Mouse (Mus musculus) activated CD4-positive, CD25-positive, alpha-beta regulatory T cell, adult 4 months (primary cell): ENCODE data around the gene Gm3415. TPM values are rescaled to one million over a fixed set of nuclear protein-coding genes. Genes with fewer than 3 reads are reported as not detected.
"Not testable (repeated sequence)": the region's sequence is repeated elsewhere in the genome, so short reads cannot be mapped to it uniquely, and the experiment has no call there.

Source experiments
- ATAC-seq: one replicate; pipeline ENCODE4 v1.8.0; 2017
- polyA plus RNA-seq, 2 experiments: library from polyadenylated mRNA; unstranded; fragments of 100-300 nt; shearing (Covaris generic); gene quantifications; one replicate each; pipeline ENCODE4 v1.2.1; 2017

The Gm3415 gene
- not detected for polyA plus RNA-seq

- not testable (repeated sequence) for ATAC-seq
These were observed at the start of gene Gm3415 for GRCm38 (mm10) chr5:146555836-146556235. TSS of gene Gm3415 (plus strand) at chr5:146556136.

GRCm38 (mm10) chr5:146513823-146514222 is 42.1 kb upstream of the Gm3415 start, which contains the start of gene Gm3402:
TSS of gene Gm3402 (plus strand) at chr5:146514123.
- not testable (repeated sequence) for ATAC-seq

DNA sequence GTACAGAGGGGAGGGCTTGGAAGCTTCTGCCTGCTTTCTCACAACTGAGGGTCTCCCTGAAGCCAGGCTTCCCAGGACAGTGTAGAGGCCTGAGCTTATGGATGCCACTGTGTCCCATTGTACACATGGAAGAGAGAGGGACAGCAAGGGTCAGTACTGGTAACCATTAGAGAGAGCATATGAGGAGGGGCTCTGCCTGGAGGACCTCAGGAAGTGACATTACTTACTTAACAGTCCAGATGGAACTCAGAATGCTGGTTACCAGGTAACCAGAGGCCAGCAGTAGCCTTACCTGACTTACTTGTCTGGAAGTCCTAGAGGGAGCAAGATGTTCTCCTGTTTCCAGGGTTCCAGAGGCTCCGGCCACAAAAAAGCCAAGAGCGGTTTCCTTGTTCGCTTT is 30.4 kb upstream of the Gm3415 start, which contains the start of gene Gm3404:
Gene Gm3404 (plus strand): TSS at position 301 of the 400 bp plus-strand sequence.
- ATAC-seq: not testable (repeated sequence)

DNA sequence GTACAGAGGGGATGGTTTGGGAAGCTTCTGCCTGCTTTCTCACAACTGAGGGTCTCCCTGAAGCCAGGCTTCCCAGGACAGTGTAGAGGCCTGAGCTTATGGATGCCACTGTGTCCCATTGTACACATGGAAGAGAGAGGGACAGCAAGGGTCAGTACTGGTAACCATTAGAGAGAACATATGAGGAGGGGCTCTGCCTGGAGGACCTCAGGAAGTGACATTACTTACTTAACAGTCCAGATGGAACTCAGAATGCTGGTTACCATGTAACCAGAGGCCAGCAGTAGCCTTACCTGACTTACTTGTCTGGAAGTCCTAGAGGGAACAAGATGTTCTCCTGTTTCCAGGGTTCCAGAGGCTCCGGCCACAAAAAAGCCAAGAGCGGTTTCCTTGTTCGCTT is 18.6 kb upstream of the Gm3415 start, which contains the start of gene Gm3409:
Gene Gm3409 (plus strand): TSS at position 301 of the 400 bp plus-strand sequence.
- ATAC-seq: not testable (repeated sequence)

- no peak for ATAC-seq
These were observed 8.3 kb downstream of the Gm3415 start for GRCm38 (mm10) chr5:146564259-146564658.

DNA sequence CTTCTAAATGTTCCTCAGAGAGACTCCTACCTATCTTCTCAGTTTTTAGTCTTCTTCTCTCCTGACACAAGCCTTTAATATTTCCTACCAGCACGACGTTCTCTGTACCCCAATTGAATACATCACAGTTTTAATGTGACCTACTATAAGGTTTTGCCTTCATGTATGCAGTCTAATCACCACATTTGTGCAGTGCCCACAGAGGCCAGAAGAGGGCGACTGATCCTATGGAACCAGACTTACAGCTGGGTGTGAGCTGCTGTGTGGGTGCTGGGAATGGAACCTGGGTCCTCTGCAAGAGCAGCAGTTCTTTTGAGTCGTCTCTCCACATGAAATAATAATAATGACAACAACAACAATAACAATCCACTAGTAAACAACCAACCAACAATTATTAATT is 11.1 kb downstream of the Gm3415 start:
- ATAC-seq: no peak

- not testable (repeated sequence) for ATAC-seq
These were observed 14.2 kb downstream of the Gm3415 start for GRCm38 (mm10) chr5:146570179-146570578.

DNA sequence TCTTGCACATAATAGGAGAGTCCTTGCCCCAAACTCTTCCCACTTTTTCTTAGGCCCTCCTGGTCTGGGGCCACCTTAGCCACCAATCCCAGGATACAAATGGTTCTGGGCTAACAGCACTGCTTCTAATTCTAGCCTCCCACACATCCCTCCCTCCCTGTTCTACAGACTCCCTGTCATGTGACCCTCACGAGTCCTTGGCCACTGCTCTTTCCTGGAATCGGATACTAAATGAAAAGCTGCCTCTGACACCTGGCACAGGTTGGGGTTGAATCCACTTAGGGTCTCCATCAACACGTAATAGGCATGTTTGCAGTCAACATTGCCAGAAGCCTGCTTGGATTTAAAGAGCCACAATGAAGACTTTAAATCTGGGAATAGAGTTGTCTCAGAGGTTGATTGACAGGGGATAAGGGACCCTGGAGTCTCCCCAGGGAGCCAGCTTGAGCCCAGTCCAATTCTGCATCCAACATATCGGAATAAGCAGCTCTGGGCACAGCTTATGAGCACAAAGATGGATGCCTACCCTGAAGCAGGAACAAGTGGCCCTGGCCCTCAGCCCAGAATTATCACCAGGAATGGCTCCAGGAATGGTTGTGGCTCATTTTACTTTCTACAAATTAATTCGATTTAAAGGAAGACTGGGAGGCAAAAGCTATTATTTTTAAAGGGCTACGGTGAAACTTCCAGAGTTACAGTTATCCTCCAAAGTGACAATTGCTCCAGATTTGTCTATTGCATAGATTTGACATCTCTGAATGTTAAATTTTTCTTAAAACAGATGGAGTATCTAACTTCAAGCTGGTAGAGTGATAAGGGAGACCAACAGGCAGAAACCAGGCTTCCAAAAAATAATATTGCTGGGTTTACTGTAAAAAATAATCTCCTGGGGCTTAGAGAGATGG is 16.1 kb downstream of the Gm3415 start:
- ATAC-seq: not testable (repeated sequence)

DNA sequence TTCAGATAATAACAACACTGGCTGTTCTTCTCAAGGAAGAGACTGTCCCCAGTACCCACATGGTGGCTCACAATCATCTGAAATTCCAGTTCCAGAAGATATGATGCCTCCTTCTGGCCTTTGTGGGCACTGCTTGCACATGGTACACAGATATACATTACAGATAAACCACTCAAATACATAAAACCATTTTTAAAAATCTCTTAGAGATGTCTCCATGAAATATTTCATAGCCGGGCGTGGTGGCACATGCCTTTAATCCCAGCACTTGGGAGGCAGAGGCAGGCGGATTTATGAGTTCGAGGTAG is 16.8 kb downstream of the Gm3415 start:
- ATAC-seq: not testable (repeated sequence)

DNA sequence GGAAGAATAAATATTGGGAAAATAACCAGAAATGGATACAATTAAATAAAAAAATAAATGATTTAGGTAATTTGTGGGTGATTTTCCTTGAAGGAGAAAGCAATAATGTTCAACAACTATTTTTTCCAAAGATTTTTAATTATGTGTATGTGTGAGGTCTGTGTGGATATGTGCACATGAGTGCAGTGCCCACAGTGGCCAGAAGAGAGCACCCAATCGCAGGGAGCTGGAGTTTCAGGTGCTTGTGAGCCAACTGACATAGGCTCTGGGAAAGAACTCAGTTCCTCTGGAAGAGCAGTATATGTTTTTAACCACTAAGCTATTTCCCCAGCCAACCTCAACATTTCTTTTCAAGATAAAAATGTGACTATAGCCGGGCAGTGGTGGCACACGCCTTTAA is 20.7 kb downstream of the Gm3415 start:
- no peak for ATAC-seq

DNA sequence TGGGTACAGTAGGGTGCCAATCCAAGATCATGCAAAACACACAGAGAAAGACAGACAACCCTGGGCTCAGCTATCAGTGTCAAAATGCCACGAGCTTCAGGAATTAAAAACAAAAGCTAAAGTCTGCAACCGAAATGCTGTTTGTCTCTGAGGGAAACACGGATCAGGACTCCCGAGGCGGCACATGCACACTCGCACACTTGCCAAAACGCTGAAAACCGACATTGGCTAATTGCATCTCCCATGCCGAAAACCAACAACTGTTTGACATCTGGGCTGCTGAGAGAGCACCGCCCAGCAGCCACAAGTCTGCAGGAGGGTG is 28.2 kb downstream of the Gm3415 start:
- ATAC-seq: no peak

GRCm38 (mm10) chr5:146584478-146585306 is 28.8 kb downstream of the Gm3415 start, which contains the start of gene Gpr12:
TSS of gene Gpr12 (minus strand) at chr5:146585239.
- no peak for ATAC-seq

GRCm38 (mm10) chr5:146585307-146585651 is 29.3 kb downstream of the Gm3415 start:
- ATAC-seq: no peak

DNA sequence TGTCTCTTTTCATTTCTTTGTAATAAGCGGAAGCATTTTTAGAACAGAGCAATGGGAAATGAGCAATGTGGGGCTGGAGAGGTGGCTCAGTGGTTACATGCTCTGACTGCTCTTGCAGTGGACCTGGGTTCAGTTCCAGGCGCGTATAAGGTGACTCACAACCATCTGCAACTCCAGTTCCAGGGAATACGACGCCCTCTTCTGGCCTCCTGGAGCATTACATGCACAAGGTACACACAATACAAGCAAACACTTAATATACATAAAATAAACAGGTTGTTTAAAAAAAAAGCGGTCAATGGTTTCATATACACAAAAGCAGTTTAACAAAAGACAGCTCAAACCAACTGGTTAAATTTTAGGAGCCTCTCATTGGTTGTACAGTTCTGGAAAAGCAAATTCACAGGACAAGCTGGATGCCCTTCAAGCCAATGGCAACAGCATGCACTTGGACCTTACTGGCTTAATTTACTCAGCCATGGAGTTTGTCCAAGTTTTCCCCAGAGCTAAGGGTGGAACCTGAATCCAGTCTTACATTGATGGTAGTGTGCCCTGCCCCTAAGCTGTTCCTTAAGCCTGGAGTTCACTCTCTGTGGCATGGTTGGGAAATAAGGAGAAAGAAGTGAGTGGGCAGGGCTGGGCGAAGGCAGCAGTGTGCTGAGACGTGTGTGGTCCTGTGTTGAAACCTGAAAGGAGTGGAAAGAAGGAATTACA is 30.6 kb downstream of the Gm3415 start:
- no peak for ATAC-seq

- ATAC-seq: no peak
These were observed 35.1 kb downstream of the Gm3415 start for GRCm38 (mm10) chr5:146590987-146591386.

- no peak for ATAC-seq
These were observed 35.7 kb downstream of the Gm3415 start for GRCm38 (mm10) chr5:146591636-146592035.

DNA sequence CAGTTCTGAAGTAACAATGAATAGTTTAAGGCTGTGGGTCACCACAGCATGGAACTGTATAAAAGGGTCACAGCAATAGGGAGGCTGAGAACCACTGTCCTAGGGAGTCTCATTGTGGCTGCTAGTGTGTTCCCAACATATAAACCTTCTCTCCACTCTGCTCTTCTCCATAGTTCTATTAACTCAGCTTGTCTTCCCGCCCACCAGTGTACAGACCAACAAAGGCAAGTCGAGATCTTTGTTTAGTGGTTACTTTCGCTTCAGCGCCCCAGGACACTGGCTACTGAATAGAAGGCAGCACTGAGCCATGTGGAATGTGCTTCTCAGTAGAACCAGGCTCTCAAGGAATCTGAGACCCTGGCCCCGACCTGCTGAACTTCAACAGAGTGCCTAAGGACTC is 36.6 kb downstream of the Gm3415 start:
- ATAC-seq: no peak

GRCm38 (mm10) chr5:146596612-146597502 is 40.9 kb downstream of the Gm3415 start:
- ATAC-seq: no peak

DNA sequence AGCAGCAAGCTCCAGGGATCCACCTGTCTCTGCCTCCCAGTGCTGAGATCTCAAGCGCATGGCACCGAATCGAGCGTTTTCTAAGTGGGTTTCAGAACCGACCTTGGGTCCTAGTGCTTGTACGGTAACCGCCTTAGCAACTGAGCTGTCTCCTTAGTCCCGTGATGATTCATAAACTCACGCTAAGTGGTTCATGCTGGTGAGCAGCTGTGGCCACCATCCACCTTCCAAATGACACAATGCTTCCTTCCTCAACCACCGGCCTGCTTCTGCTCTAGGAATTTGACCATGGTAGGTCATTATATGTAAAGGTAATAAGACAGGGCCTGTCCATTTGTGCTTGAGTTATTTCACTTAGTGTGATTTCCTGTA is 41.6 kb downstream of the Gm3415 start:
- no peak for ATAC-seq

DNA sequence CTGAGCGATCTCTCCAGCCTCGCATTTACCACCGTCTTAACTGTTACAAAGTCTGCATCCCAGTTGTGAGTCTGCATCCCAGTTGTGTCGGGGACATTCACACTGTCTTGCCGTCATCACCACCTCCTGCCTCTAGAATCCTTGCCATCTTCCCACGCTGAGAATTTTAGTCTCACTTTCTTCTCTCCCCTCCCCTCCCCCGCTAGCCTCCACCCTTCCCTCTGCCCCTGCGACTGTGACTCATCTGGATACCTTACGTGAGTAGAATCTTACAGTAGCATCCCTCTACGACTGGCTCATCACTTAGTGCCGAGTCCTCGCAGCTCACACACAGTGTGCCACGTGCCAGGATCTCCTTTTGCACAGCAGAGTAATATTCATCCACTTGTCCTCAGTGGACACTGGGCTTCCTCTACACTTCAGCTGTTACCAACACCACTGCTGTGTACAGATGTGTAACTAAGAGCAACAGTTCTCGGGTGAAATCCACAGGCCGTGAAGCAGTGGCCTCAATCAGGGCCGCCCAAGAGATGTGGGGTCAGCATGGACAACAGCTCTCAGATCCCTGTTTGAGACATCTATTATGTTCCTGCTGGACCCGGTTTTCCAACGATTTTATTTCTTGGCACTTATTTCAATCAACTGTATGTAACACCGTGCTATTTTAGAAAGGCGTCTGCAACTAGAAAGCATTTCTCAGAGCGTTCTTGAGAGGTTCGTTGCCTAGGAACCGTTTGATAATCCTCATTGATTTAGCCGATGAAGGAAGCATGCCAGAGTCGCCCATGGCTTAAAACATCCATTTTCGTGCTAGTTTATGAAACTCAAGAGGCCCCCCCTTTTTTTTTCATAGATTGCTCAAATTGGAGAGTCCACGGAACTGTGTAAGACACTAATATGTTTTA is 42.5 kb downstream of the Gm3415 start:
- ATAC-seq: no peak

GRCm38 (mm10) chr5:146599216-146599615 is 43.3 kb downstream of the Gm3415 start:
- ATAC-seq: not testable (repeated sequence)
